Mouse (Mus musculus) liver, embryonic 14.5 days (tissue): ENCODE data around the gene Ctdnep1.

ENCODE experiments used
- CTCF ChIP-seq: IDR thresholded peaks from 2 replicates; pipeline ENCODE4 v1.5.1; 2016; ENCODE audit warnings: antibody characterized with exemption, low read depth, control low read depth
- EP300 ChIP-seq: IDR thresholded peaks from 2 replicates; pipeline ENCODE4 v1.6.1; 2016; ENCODE audit warnings: antibody characterized with exemption, low read depth

DNA sequence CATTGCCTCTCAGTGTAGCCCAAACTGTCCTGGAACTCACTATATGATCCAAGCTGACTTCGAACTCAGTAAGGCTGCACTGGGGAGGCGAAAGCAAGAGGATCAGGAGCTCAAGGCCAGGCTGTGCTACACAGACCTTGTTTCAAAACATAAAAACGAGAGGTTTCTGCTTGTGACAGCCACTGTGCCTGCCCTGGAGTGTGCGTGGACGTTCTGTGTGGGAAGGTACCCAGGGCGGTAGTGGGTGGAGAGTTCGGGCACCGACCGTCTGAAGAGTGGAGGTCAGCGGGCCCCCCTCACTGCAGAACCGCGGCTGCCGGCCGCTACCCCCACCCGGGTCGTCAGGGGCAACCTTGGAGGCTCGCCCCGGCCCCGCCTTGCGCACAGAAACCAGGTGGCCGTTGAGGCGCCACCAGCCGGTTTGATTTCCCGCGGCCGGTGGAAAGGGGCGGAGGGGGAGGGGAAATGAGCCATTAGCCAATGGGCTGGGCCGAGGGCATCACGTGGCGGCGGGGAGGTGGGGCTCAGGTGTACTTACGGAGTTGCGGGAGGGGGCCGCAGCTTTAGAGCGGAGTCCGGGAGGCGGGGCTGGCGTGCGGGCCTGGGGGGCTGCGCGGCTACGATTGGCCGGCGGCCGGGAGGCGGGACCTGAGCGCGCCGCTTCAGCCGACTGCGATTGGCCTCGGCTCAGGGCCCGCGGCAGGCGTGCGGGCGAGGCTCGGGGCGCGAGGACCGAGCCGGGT lies 45.6 kb upstream of the Ctdnep1 start, which contains the start of gene Ybx2:
- TF ChIP-seq EP300 (no peak), CTCF (0 out of 2 replicates have a peak, but pooled peaks have one; percentile 18)
